Mouse (Mus musculus) hindbrain, embryonic 16.5 days (tissue): ENCODE measurements around the gene Tbxas1. TPM values are rescaled to one million over a fixed set of nuclear protein-coding genes. Genes with fewer than 3 reads are reported as not detected.

ENCODE experiments used
- ATAC-seq: fragments of 200-750 bp; cut with Nextera tagmentation; 2 replicates; pipeline ENCODE4 v1.8.0; 2017; ENCODE audit warnings: moderate TSS enrichment, moderate library complexity
- H3K27ac ChIP-seq: fragments of 300-500 bp; sonication (generic); 2 replicates; pipeline ENCODE4 v1.5.1; 2014; ENCODE audit warnings: low read depth, mild to moderate bottlenecking, control low read depth, low read length, moderate library complexity
- H3K27me3 ChIP-seq: fragments of 300-500 bp; sonication (generic); replicated peaks from 2 replicates; pipeline ENCODE4 v1.6.1; 2014; ENCODE audit warnings: low read length; ENCODE audit not compliant: control insufficient read depth, insufficient read depth
- H3K36me3 ChIP-seq: fragments of 300-500 bp; sonication (generic); 2 replicates; pipeline ENCODE4 v1.6.1; 2014; ENCODE audit warnings: mild to moderate bottlenecking, low read length, moderate library complexity, mixed read lengths; ENCODE audit not compliant: control insufficient read depth, insufficient read depth
- H3K4me1 ChIP-seq: fragments of 300-500 bp; sonication (generic); 2 replicates; pipeline ENCODE4 v1.6.1; 2014; ENCODE audit warnings: low read depth, low read length; ENCODE audit not compliant: control insufficient read depth, insufficient read depth
- H3K4me2 ChIP-seq: fragments of 300-500 bp; sonication (generic); 2 replicates; pipeline ENCODE4 v1.6.1; 2014; ENCODE audit warnings: mild to moderate bottlenecking, low read length, control low read depth, moderate library complexity
- H3K4me3 ChIP-seq: fragments of 300-500 bp; sonication (generic); 2 replicates; pipeline ENCODE4 v1.5.1; 2014; ENCODE audit warnings: mild to moderate bottlenecking, low read length, control low read depth, moderate library complexity
- H3K9ac ChIP-seq: fragments of 300-500 bp; sonication (generic); 2 replicates; pipeline ENCODE4 v1.6.1; 2014; ENCODE audit warnings: low read depth, mild to moderate bottlenecking, control low read depth, low read length, moderate library complexity
- H3K9me3 ChIP-seq: fragments of 300-500 bp; sonication (generic); 2 replicates; pipeline ENCODE4 v1.6.1; 2014; ENCODE audit warnings: mild to moderate bottlenecking, low read length, moderate library complexity; ENCODE audit not compliant: control insufficient read depth
- WGBS: fragments of 180-500 bp; shearing (Covaris S2); extraction: QIAGEN DNeasy Blood & Tissue Kit; methylation state at CpG from one replicate; pipeline ENCODE4 v1.1.7; 2014; 5-methylcytosine and 5-hydroxymethylcytosine counted together
- polyA plus RNA-seq: library from polyadenylated mRNA; unstranded; fragments of >200 nt; fragmentation: Nextera tagmentation; extraction: Ambion mirVana; gene quantifications from 2 replicates; pipeline ENCODE4 v1.2.1, GENCODE M21; 2015

Tbxas1 gene
- polyA plus RNA-seq, 1 experiment from 2014 or later: 2.0 TPM

- Histone ChIP-seq H3K36me3 (no peaks in the 10 kb centered on the region), H3K27ac (no peak overlapping the region), H3K9ac (no peak overlapping the region), H3K27me3 (no peaks in the 10 kb centered on the region), H3K4me1 (peaks cover 8% of the 10 kb centered on the region), H3K4me3 (no peak overlapping the region), H3K9me3 (no peaks in the 10 kb centered on the region), H3K4me2 (no peak overlapping the region)
- 96% methylated on average over 1 of the region's 1 CpGs for WGBS
- no peak for ATAC-seq
These were observed 182.0 kb downstream of the Tbxas1 start for GRCm38 (mm10) chr6:39057161-39057560.

GRCm38 (mm10) chr6:39058389-39058788 lies 183.2 kb downstream of the Tbxas1 start:
- Histone ChIP-seq H3K9ac (no peak overlapping the region), H3K27me3 (no peaks in the 10 kb centered on the region), H3K27ac (no peak overlapping the region), H3K36me3 (no peaks in the 10 kb centered on the region), H3K4me2 (no peak overlapping the region), H3K4me3 (no peak overlapping the region), H3K4me1 (peaks cover 8% of the 10 kb centered on the region), H3K9me3 (no peaks in the 10 kb centered on the region)
- no peak for ATAC-seq
- 54% methylated on average over 3 of the region's 3 CpGs for WGBS

- no peaks in the 10 kb centered on the region for H3K27me3 ChIP-seq
- WGBS: 79% methylated on average over 3 of the region's 3 CpGs
- H3K27ac ChIP-seq: no peak overlapping the region
- no peak for ATAC-seq
- no peak overlapping the region for H3K4me2 ChIP-seq
- no peak overlapping the region for H3K4me3 ChIP-seq
- peaks cover 8% of the 10 kb centered on the region for H3K4me1 ChIP-seq
- H3K9me3 ChIP-seq: no peaks in the 10 kb centered on the region
- H3K9ac ChIP-seq: no peak overlapping the region
- no peaks in the 10 kb centered on the region for H3K36me3 ChIP-seq
These were observed 183.7 kb downstream of the Tbxas1 start for GRCm38 (mm10) chr6:39058936-39059335.

GRCm38 (mm10) chr6:39059547-39060497 lies 184.6 kb downstream of the Tbxas1 start:
- no peaks in the 10 kb centered on the region for H3K9me3 ChIP-seq
- peaks cover 4% of the 10 kb centered on the region for H3K4me1 ChIP-seq
- no peak overlapping the region for H3K4me3 ChIP-seq
- no peak overlapping the region for H3K9ac ChIP-seq
- H3K4me2 ChIP-seq: no peak overlapping the region
- no peak for ATAC-seq
- 91% methylated on average over 12 of the region's 12 CpGs for WGBS
- no peaks in the 10 kb centered on the region for H3K27me3 ChIP-seq
- H3K27ac ChIP-seq: no peak overlapping the region
- no peaks in the 10 kb centered on the region for H3K36me3 ChIP-seq

GRCm38 (mm10) chr6:39061180-39061579 lies 186.0 kb downstream of the Tbxas1 start:
- H3K4me3 ChIP-seq: no peak overlapping the region
- H3K27me3 ChIP-seq: no peaks in the 10 kb centered on the region
- H3K4me2 ChIP-seq: no peak overlapping the region
- H3K4me1 ChIP-seq: no peaks in the 10 kb centered on the region; the same call in none of the 2 replicates
- peak overlapping the region; percentile 29 for H3K27ac ChIP-seq
- 29% methylated on average over 4 of the region's 4 CpGs for WGBS
- H3K36me3 ChIP-seq: no peaks in the 10 kb centered on the region
- peak; percentile 55 for ATAC-seq
- no peaks in the 10 kb centered on the region for H3K9me3 ChIP-seq
- H3K9ac ChIP-seq: no peak overlapping the region

GRCm38 (mm10) chr6:39063541-39063940 lies 188.3 kb downstream of the Tbxas1 start:
- Histone ChIP-seq H3K9ac (no peak overlapping the region), H3K4me2 (no peak overlapping the region), H3K9me3 (no peaks in the 10 kb centered on the region), H3K4me3 (no peak overlapping the region), H3K4me1 (peaks cover 3% of the 10 kb centered on the region), H3K36me3 (no peaks in the 10 kb centered on the region), H3K27me3 (no peaks in the 10 kb centered on the region), H3K27ac (no peak overlapping the region)
- WGBS: 50% methylated on average over 2 of the region's 2 CpGs
- ATAC-seq: no peak

GRCm38 (mm10) chr6:39066935-39067578 lies 191.9 kb downstream of the Tbxas1 start:
- H3K4me1 ChIP-seq: peaks cover 3% of the 10 kb centered on the region; the same call in 1 of the 2 replicates
- H3K36me3 ChIP-seq: no peaks in the 10 kb centered on the region
- no peak overlapping the region for H3K4me3 ChIP-seq
- no peak overlapping the region for H3K4me2 ChIP-seq
- WGBS: 44% methylated on average over 12 of the region's 12 CpGs
- H3K27ac ChIP-seq: no peak overlapping the region
- ATAC-seq: peak; percentile 85
- no peaks in the 10 kb centered on the region for H3K27me3 ChIP-seq
- H3K9ac ChIP-seq: no peak overlapping the region
- no peaks in the 10 kb centered on the region for H3K9me3 ChIP-seq

- Histone ChIP-seq H3K4me1 (peaks cover 4% of the 10 kb centered on the region; the same call in 1 of the 2 replicates), H3K27me3 (no peaks in the 10 kb centered on the region), H3K4me3 (no peak overlapping the region), H3K9me3 (no peaks in the 10 kb centered on the region), H3K4me2 (no peak overlapping the region), H3K27ac (no peak overlapping the region), H3K9ac (no peak overlapping the region), H3K36me3 (no peaks in the 10 kb centered on the region)
- WGBS: 40% methylated on average over 5 of the region's 5 CpGs
- no peak for ATAC-seq
These were observed 197.5 kb downstream of the Tbxas1 start for GRCm38 (mm10) chr6:39072664-39073063.

GRCm38 (mm10) chr6:39074186-39074585 lies 199.0 kb downstream of the Tbxas1 start:
- Histone ChIP-seq H3K27me3 (no peaks in the 10 kb centered on the region), H3K27ac (no peak overlapping the region), H3K36me3 (no peaks in the 10 kb centered on the region), H3K4me1 (peaks cover 4% of the 10 kb centered on the region; the same call in 1 of the 2 replicates), H3K4me3 (no peak overlapping the region), H3K9ac (no peak overlapping the region), H3K4me2 (no peak overlapping the region), H3K9me3 (no peaks in the 10 kb centered on the region)
- no peak for ATAC-seq
